Mouse (Mus musculus) neutrophil, adult 5-6 weeks (primary cell): ENCODE results near the gene Enpp6. TPM values are rescaled to one million over a fixed set of nuclear protein-coding genes. Genes with fewer than 3 reads are reported as not detected.

Source experiments
- ATAC-seq: fragments of 151-379, 151-347 bp; 2 replicates; pipeline ENCODE4 v1.8.0; 2017; ENCODE audit warnings: mild to moderate bottlenecking, moderate TSS enrichment; ENCODE audit not compliant: insufficient number of reproducible peaks, poor library complexity, low FRiP score, severe bottlenecking; ENCODE audit errors: extremely low read depth
- total RNA-seq: library from RNA; stranded (forward); fragments of 200-1000 nt; gene quantifications from 2 replicates; pipeline ENCODE4 v1.2.3, GENCODE M21; 2017

Enpp6 gene
- total RNA-seq, 1 experiment from 2014 or later = not detected

DNA sequence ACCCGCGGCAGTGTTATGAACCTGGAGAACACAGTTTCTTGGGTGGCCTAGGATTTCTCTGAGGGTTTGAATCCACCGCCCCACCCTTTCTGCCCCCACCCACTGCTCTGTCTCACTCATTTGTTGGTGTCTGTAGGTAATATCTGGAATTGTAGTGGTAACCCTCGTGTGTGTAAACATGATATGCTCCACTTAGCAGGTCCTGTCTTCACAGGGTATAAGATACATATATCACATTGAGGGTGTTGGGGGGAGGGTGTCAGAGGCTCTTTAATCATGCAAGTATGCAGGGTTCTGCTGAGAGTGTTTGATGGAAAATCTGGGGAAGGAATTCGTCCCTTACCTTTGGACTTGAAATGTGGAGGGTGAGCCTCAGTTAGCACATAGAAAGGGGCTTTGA lies 149.4 kb downstream of the Enpp6 start:
- no peak for ATAC-seq

DNA sequence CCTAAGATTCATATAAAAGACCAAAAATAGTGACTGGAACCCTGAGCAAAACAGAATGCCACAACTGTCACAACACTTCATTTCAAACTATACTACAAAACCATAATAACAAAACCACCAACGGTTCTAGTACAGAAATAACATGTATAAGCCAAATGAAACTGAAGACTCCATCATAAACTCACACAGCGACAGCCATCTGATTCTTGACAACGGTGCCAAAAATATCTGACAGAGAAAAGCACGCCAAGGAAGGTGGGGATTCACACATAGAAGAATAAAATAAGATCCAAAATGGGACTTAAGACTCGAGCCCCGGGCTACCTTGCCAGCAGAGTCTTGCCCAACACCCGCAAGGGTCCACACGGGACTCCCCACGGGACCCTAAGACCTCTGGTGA lies 158.6 kb downstream of the Enpp6 start:
- no peak for ATAC-seq

Other genes with a start within 250 kb of the Enpp6 start
- gene Irf2, start 247.2 kb upstream of the Enpp6 start, total RNA-seq = 282 and 327 TPM in 2 replicates